Mouse (Mus musculus) thymus, postnatal 25 days (tissue): ENCODE data around the gene Nr6a1.

Source experiments
- DNase-seq: peaks from one replicate; pipeline ENCODE4 v3.0.0; 2022

Nr6a1 gene

DNA sequence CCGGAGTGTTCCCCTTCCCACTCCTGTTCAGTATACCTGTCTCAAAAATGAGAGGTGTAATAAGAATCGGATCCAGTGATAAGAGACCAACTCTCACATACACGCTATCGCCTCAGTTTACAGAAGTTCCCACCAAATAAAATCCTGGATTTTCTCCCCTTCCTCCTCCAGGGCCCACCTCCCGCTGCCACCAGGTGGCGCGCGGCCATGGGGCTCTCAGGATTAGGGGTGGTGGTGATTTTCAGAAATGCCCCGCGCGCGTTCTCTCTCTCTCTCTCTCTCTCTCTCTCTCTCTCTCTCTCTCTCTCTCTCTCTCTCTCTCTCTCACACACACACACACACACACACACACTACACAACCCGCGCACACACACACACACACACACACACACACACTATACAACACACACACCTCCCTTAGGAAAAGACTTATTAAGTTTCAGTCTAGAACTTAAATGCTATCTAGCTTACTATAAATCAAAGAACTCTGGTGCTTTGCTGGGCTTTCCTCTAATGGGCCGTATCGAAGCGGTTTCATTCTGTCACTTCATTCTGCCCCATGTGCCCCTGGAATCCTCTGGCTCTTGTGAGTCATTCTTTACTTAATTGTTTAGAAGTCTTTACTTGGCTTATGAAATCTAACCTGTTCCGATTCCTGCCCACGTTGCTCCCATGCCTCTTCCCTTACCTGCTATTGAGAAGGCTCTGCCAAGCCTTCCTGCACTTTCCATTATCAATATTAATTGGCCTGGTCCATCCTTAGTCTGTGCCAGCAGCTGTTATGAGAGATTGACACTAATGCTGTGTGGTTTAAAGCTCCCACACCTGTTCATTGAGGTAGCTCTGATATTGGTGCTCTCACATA is at the start of gene Nr6a1:
TSS of gene Nr6a1 (minus strand) at position 574 of the 865 bp plus-strand sequence.
- peak; percentile 62 for DNase-seq

DNA sequence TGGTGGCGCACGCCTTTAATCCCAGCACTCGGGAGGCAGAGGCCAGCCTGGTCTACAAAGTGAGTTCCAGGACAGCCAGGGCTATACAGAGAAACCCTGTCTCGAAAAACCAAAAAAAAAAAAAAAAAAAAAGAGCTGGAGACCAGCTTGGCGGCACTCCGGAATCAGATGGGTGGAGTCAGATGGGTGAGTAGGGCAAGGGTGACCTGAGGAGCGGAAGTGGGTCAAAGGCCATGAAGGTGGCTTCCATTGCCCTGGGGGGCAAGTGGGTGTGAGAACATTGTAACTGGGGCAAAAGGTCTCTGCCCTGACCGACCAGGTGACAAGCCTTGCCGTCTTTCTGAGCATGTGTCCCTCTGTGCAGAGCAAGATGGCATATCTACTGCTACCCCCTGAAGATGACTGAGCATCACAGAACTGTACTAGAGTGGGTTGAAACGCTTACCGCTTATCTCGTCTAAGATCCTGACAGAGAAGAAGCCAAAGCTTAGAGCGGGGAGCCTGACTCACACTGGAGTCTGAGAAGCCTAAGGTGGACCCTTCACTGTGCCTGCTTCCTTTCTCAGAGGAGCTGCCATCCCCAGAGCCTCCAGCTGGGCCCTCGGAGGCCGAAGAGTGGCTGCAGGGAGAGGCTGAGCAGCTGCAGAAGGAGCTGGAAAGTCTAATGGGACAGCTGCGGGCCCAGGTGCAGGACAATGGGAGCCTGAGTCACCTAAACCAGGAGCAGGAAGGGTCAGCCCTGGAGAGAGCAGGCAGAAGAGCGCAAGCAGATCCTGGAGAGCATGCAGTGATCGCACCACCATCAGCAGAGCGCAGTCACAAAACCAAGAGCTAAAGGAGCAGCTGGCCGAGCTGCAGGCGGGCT is 48.7 kb upstream of the Nr6a1 start:
- no peak for DNase-seq

DNA sequence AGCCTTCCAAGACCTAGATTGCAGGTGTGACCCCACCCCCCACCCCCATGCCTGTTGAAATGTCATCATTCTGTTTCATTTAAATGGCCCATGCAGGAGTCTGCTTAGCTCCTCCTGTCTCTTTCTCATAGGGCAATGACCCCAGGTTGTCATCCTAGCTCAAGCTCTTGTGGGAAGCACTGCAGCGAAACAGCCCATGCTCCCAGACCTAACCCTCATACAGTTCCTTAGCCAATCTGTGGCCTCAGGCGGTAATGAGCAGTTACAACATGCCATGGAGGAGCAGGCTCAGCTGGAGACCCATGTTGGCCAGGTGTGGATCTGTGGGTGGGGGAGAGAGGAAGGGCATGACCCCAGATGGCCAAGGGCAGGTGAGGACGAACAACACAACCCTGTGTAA is 47.7 kb upstream of the Nr6a1 start:
- no peak for DNase-seq

DNA sequence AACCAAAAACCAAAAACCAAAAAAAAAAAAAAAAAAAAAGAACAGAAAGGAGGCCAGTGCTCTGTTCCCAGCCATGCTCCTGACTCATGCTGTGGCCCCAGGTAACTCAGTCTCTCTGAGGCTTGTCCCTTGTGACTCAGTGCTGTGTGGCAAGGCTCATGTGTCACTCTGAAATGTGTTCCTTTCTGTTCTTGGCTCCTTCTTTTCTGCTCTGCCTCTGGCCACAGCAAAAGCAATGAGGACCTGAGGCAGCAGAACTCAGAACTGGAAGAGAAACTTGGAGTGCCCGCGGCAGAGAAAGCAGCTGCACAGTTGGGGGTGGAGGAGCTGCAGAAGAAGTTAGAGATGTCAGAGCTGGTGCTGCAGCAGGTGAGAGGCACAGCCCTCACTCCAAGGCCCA is 46.7 kb upstream of the Nr6a1 start:
- DNase-seq = no peak

DNA sequence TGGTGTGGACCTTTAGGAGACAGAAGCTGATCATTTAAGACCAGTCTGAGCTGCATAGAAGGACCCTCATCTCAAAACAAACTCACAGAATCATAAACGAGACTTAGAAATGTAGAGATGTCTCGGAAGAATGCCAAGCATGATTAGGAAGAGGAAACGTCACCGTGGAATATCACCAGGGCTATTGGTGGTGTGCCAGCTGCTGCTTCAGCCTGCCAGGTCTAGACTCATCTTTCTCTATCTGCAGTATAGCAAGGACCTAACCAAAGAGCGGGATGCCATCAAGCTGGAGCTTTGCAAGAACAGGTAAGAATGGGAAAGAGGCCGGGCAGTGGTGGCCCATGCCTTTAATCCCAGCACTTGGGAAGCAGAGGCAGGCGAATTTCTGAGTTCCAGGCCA is 46.2 kb upstream of the Nr6a1 start:
- DNase-seq = no peak

DNA sequence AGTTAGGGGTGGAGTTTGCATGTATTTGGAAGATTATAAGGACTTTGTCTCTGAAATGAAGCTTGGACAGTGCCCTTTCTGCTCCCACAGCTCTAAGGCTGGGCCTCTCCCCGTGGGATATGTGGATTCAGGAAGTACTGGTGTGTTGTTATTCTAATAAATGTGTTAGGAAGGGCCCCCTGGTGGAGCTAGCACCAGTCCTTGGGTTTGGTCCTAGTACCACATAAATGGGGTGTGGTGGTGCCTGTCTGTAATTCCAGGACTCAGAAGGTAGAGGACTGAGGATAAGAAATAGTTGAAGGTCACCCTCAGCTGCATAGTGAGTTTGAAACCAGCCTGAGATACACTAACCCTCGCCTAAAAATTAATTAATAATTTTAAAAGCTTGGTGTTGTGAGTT is 45.7 kb upstream of the Nr6a1 start:
- DNase-seq = no peak

DNA sequence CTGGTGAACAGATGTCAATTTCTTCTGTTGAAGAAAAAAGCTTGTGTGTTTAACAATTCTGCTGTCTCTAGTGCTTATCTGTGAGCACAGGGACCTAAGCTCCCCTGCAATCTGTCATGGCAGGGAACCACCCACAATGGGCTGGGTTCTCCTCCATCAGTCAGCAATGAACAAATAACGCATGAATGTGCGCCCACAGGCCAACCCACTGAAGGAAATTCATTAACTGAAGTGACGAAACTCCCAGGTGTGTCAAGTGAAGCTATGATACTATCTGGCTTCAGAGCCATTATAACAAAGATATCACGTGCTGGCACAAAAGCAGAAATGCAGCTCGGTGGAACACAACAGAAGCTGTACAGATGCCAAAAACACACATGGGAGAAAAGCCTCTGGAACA is 42.6 kb upstream of the Nr6a1 start:
- DNase-seq = no peak

DNA sequence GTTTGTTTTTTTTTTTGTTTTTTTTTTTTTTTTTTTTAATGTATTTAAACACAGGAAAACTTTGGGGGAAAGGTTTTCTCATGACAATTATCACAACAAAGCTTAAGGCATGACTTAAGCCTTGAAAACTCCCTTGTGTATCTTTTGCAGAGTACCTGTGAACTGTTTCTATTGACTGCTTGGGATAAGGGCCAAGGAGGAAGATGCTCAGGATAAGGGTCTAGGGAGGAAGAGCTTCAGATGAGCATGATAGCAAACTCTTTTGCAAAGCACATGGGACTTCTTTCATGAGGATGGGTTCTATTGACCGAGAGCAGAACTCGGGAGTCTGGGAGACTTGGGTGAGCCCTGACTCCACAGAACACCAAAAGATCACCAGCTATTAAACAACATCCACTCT is 42.2 kb upstream of the Nr6a1 start:
- no peak for DNase-seq

DNA sequence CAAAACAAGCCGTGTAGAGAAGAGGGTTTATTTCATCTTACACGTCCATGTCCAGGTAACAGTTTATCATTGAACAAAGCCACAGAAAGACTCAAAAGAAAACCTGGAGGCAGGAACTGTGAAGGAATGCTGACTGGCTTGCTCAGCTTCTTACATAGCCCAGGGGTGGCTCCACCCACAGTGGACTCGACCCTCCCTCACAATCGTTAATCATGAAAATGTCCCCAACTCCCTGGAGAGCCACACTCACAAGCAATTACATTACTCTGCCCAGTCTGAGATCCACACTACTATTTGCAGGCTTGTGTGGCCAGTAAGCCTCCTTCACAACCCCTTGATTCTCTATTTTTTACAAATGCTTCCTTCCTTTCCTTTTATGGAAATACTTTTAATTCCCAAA is 36.7 kb upstream of the Nr6a1 start:
- DNase-seq = no peak

DNA sequence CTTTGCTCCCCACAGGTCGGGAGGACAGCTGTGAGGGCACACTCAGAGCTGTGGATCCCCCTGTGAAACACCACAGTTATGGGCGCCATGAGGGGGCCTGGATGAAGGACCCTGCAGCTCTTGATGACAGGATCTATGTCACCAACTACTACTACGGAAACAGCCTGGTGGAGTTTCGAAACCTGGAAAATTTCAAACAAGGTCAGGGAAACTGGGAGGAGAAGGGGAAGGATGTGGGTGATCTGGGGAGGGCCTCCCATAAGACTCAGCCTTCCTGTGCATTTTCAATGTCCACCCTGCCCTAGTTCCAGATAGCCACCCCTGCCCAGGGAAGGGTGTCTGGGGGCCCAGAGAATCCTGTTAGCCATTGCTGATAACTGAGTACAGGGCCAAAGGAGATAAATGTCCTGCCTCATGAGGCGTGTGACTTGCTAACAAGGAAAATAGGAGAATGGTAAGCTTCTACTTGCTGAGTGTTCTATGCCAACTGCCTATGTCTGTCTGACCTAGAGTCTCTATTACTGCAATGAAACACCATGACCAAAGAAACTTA is 30.3 kb upstream of the Nr6a1 start:
- no peak for DNase-seq

DNA sequence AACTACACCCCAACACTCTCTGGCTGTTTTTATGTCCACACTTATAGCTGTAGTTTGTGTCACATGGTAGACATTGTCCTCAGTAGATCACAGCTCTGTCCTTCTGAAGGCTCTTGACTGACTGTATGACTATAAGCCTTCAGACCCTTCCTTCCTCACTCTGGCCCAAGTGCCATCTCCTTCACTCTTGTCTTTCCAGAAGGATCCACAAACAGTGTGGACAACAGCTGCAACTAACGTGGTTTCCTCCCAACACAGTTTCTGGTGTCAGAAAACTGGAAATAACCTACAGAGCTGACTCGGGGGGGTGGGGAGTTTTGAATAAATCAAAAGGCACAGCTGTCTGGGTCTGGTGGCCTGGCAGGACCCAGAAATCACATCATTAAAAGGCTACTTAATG is 28.6 kb upstream of the Nr6a1 start:
- DNase-seq = no peak

DNA sequence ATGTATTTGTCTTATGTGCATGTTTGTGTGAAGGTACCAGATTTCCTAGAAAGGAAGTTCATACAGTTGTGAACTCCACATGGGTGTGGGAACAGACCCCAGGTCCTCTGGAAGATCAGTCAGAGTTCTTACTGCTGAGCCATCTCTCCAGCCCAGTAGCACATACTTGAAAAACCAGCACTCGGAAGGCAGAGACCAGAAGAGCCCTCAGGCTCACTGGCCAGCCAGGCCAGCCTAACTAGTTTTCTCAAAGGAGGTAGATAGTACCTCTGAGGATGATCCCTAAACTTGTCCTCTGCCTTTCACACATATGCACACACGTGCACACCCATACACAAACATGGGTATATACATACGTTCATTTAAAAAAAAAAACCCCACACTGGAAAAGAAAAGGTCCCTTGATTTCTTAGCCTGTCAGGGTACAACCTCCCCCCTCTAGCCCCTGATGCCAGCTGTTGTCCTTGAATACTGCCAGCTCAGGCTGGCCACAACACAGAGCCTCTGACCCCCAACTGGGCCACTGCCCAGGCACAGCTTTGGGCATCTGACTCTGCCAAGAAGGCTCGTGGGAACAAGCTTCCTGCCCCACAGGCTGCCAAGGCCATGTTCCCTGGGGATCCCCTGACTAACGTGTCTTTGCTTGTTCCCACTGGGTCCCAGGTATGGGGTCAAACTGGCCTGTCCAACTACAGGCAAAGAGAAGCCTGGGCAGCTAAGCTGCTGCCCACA is 25.8 kb upstream of the Nr6a1 start:
- no peak for DNase-seq

DNA sequence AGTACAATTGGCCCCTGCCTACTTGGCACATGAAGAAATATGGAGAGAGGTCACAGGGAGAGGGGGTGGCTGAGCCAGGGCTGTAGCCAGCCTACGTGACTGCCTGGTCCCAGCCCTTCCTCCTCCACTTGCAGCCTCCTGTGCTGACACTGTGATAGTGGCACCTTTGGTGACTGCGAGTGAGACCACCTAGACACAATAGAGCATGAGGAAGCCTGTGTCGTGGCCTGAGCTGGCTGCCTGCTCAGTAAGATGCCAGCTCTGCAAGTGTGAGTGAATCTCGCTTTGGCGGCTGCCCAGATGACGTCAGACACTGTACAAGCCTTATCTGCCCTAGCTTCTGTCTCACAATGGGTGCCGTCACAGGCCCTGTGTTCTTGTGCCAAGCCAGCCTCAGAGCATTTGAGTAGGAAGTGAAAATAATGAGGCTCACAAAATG is 22.8 kb upstream of the Nr6a1 start:
- DNase-seq = no peak

DNA sequence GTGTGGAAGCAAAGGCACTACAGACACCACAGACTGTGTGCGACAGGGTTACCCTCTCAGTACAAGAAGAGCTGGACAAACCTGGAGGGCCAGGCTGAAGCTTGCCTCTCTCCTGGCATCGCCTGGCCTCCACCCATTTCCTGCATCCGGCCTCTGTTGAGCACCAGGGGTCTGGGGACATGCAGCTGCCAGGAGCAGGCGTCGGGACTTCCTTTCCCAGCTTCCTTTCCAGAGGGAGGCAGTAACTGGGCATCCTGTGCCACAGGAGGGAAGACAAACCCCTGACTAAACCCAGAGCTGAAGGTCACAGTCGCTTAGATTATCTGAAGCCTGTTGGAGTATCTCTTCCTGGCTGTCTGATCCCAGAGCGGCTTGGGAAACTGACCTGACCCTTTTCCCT is 20.1 kb upstream of the Nr6a1 start:
- no peak for DNase-seq

DNA sequence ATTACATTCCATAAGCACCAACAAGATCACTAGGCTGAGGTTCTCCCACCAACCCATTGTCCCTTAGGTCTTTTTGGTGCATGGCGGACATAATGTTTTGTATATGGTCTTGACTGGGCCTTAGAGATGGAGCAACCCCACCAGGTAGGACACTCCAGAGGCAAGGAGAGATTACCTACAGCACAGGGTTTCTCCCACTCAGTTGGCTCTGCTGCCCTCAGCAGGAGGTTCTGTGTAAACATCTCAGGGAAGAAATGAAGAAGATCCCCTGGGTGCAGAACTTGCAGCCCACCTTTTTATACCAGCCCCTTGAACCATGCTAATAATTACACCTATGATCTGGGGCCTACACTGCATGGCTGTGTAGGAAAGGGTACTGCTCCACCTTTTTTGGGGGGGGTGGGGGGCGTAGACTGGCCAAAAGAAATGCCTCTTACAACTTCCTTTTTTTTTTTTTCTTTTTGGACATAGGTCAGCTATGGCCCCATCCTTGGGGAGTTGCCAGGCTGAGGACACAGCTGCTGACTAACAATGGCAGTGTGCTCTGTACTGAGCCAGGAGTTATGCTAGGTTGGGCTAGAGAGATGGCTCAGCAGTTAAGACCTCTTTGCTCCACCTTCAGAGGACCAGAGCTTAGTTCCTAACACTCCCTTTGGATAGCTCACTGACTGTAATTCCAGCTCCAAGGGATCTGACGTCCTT is 17.1 kb upstream of the Nr6a1 start:
- DNase-seq = no peak

DNA sequence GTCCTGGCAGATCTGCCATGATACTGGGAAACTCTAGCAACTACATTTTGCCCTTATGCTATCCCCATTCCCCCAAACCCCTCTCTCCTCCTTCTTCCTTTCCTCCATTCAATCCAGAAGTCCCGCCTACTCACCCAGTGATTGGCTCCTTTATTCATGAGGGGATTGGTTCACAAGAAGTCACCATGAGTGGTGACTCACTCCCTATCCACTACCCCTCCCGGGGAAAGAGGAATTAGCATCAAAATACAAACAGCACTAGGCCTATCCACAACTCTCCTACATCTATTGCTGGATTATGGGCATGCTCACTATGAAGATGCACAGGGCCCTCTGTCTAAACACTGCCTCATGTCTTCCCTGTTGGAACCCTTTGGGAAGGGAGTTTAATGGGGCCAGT is 16.5 kb upstream of the Nr6a1 start:
- no peak for DNase-seq

DNA sequence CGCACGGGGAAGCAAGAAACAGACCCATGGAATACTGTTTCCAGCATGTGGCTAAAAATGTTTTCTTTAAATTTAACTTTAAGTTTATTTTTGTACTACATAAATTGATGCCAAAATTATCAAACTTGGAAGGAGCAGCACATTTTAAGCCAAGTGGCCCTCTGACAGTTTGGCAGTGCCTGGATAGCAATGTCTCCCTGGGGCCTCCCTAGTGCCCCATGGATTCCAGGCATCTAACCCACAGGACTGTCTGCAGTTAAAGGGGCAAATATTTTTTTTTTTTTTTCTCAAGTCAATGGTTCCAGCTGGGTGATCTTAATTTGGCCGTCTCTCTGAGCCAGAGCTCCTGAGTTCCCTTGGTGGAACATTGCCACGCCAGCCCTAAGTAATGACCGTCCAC is 15.7 kb upstream of the Nr6a1 start:
- DNase-seq = no peak

DNA sequence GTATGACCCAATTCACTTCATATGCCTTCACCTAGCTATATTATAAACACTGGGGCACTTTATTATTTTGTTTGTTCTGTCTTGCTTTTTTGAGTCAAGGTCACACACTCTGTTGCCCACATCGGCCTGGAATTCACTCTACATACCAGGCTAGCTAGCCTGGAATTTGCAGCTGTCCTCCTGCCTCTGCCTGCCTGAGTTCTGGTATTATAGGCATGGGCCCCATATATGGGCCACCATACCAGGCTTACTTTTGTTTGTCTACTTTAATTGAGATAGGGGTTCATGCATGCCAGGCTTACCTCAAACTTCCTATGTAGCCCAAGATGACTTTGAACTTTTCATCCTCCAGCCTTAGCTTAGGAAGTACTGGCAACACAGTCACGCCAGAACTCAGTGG is 14.4 kb upstream of the Nr6a1 start:
- DNase-seq = no peak

DNA sequence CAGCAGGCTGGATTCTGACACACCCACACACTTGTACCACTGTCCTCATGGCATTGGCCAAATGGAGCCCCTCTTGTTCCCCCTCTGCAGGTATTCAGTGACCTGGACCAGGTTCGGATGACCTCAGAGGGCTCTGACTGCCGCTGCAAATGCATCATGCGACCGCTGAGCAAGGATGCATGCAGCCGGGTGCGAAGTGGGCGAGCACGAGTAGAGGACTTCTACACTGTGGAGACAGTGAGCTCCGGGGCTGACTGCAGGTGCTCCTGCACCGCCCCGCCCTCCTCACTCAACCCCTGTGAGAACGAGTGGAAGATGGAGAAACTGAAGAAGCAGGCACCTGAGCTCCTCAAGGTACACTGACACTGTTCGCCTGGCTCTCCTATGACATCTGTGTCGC is 13.9 kb upstream of the Nr6a1 start:
- no peak for DNase-seq

DNA sequence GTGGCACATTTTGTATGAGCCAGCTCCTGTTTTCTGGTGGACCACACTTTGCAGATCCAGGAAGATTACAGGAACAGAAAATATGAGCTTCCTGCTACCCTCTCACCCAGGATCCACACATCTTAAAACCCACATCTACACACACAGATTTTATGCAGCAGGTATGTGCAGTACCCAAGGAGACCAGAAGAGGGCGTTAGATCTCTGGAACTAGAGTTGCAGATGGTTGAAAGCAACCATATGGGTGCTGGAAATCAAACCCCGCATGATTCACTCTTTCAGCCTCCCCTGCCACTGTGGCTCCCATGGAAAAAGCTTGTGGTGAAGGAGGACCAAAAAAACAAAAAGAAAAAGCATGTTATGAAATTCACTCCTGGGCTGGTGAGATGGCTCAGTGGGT is 11.6 kb upstream of the Nr6a1 start:
- DNase-seq = no peak

DNA sequence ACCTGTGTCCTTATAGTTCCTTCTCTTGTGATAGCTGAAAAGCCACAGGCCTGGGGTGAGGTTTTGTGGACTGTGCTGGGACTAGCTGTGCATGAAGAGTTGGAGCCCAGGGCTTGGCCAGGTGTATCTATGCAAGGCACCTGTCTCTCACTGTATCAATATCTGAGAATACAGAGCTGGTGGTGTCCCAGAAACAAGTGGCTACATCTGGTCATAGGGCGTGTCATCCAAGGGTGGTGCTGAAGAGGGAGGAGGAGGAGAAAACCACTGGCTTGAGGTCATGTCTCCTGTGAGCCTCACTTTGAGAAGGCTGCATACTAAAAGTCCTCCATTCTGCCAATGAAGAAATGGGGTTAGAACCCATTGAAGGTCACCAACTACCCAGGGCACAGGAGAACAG is 10.5 kb upstream of the Nr6a1 start:
- no peak for DNase-seq

DNA sequence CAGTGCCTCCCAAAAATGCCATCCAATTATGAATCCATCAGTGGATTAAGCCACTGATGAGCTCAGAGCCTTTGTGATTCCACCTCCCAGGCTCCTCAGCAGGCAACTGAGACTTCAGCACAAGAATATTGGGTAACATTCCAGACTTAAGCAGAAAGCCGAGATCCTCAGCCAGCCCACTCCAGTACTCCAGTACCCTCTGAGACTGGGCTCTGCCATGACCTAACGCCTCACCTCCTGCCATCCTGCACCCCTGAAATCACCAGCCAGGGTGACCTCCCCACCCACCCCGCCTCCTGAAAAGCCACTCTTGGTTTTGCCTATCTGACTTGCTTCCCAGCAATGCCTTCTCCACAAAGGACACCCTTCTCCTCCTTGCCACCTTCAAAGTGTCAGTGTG is 9.9 kb upstream of the Nr6a1 start:
- DNase-seq = no peak
